Mouse (Mus musculus): ENCODE results near the gene Ifna15. TPM values are rescaled to one million over a fixed set of nuclear protein-coding genes. Genes with fewer than 3 reads are reported as not detected.
"Not testable (repeated sequence)": the region's sequence is repeated elsewhere in the genome, so short reads cannot be mapped to it uniquely, and the experiment has no call there.

The Ifna15 gene
- not detected in 2 replicates for polyA plus RNA-seq (2014; fragmentation: Nextera tagmentation; extraction: Ambion mirVana)

GRCm38 (mm10) chr4:88558145-88558544, at the start of gene Ifna15:
Gene Ifna15, minus strand, starts transcription at chr4:88558245.
- H3K27ac ChIP-seq (ENCODE audit: low read depth, low read length); ATAC-seq (replicated peaks; ENCODE audit: low FRiP score); DNase-seq (ENCODE audit: low spot score): not testable (repeated sequence)

DNA sequence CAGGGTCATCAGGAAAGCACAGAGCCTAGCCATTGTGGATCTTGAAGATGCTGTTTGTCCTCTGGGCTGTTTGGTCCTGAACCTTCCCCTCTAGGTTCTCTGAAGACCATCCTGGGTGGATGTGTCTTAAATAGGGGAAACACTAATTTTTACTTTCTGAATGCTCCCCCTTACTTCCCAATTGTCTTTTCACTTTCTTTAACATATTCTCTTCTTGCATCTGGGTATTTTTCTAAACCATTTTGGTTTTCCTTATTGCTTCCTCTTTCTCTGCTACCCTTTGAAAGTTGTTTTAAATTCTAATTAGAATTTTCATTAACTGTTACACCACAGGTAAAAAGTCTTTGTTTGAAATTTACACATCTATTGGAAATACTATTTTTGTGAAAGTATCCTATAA, 45.2 kb upstream of the Ifna15 start, which contains the start of gene Ifna12:
TSS of gene Ifna12 (minus strand) at position 101 of the 400 bp plus-strand sequence.
- Histone ChIP-seq H3K4me1 (replicated peaks; ENCODE audit: control insufficient read depth, insufficient read depth, low read length) (no peaks in the 10 kb centered on the region), H3K27me3 (ENCODE audit: control insufficient read depth, insufficient read depth, low read length) (no peaks in the 10 kb centered on the region), H3K27ac (ENCODE audit: low read depth, low read length) (no peak within 1 kb of the TSS), H3K36me3 (ENCODE audit: control insufficient read depth, insufficient read depth, low read length) (no peaks in the 10 kb centered on the region), H3K9me3 (ENCODE audit: control insufficient read depth, low read length) (no peaks in the 10 kb centered on the region), H3K4me2 (ENCODE audit: low read depth, low read length, severe bottlenecking) (no peak within 1 kb of the TSS), H3K9ac (ENCODE audit: low read length) (no peak within 1 kb of the TSS), H3K4me3 (ENCODE audit: low read depth, low read length) (no peak within 1 kb of the TSS)
- DNase-seq (ENCODE audit: low spot score) (no peak), ATAC-seq (replicated peaks; ENCODE audit: low FRiP score) (no peak)

More at GRCm38 (mm10) chr4:88558145-88558544, at the start of gene Ifna15:
- H3K4me2 ChIP-seq (ENCODE audit: low read depth, low read length, severe bottlenecking); H3K4me1 ChIP-seq (replicated peaks; ENCODE audit: control insufficient read depth, insufficient read depth, low read length); H3K36me3 ChIP-seq (ENCODE audit: control insufficient read depth, insufficient read depth, low read length); H3K27me3 ChIP-seq (ENCODE audit: control insufficient read depth, insufficient read depth, low read length); H3K9ac ChIP-seq (ENCODE audit: low read length); H3K9me3 ChIP-seq (ENCODE audit: control insufficient read depth, low read length); H3K4me3 ChIP-seq (ENCODE audit: low read depth, low read length): not testable (repeated sequence)

GRCm38 (mm10) chr4:88592285-88592684, 34.2 kb upstream of the Ifna15 start, which contains the start of gene Ifna9:
Gene Ifna9, minus strand, starts transcription at chr4:88592385.
- no peaks in the 10 kb centered on the region for H3K9me3 ChIP-seq (ENCODE audit: control insufficient read depth, low read length)
- no peak within 1 kb of the TSS for H3K4me3 ChIP-seq (ENCODE audit: low read depth, low read length)
- no peaks in the 10 kb centered on the region for H3K4me1 ChIP-seq (replicated peaks; ENCODE audit: control insufficient read depth, insufficient read depth, low read length)
- WGBS = 91% methylated on average over 1 of the region's 1 CpGs
- no peaks in the 10 kb centered on the region for H3K27me3 ChIP-seq (ENCODE audit: control insufficient read depth, insufficient read depth, low read length)
- DNase-seq (ENCODE audit: low spot score) (no peak), ATAC-seq (replicated peaks; ENCODE audit: low FRiP score) (no peak)
- no peak within 1 kb of the TSS for H3K27ac ChIP-seq (ENCODE audit: low read depth, low read length)
- H3K4me2 ChIP-seq (ENCODE audit: low read depth, low read length, severe bottlenecking) = no peak within 1 kb of the TSS
- H3K36me3 ChIP-seq (ENCODE audit: control insufficient read depth, insufficient read depth, low read length) = no peaks in the 10 kb centered on the region
- H3K9ac ChIP-seq (ENCODE audit: low read length) = no peak within 1 kb of the TSS

DNA sequence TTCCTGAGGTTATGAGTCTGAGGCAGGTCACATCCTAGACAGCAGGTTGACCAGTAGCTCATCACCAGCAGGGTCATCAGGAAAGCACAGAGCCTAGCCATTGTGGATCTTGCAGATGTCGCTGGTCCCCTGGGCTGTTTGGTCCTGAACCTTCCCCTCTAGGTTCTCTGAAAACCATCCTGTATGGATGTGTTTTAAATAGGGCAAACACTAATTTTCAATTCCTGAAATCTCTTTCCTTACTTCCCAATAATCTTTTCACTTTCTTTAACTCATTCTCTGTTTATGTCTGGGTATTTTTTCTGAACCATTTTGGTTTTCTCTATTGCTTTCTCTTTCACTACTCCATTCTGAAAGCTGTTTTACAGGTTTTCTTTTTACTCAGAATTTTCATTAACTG, 13.7 kb upstream of the Ifna15 start, which contains the start of gene Ifna14:
TSS of gene Ifna14 (minus strand) at position 101 of the 400 bp plus-strand sequence.
- Histone ChIP-seq H3K4me2 (ENCODE audit: low read depth, low read length, severe bottlenecking) (no peak within 1 kb of the TSS), H3K27ac (ENCODE audit: low read depth, low read length) (no peak within 1 kb of the TSS), H3K9me3 (ENCODE audit: control insufficient read depth, low read length) (no peaks in the 10 kb centered on the region), H3K27me3 (ENCODE audit: control insufficient read depth, insufficient read depth, low read length) (no peaks in the 10 kb centered on the region), H3K9ac (ENCODE audit: low read length) (no peak within 1 kb of the TSS), H3K4me3 (ENCODE audit: low read depth, low read length) (no peak within 1 kb of the TSS), H3K36me3 (ENCODE audit: control insufficient read depth, insufficient read depth, low read length) (no peaks in the 10 kb centered on the region), H3K4me1 (replicated peaks; ENCODE audit: control insufficient read depth, insufficient read depth, low read length) (no peaks in the 10 kb centered on the region)
- ATAC-seq (replicated peaks; ENCODE audit: low FRiP score) (no peak), DNase-seq (ENCODE audit: low spot score) (no peak)
- 71% methylated on average over 1 of the region's 1 CpGs for WGBS

DNA sequence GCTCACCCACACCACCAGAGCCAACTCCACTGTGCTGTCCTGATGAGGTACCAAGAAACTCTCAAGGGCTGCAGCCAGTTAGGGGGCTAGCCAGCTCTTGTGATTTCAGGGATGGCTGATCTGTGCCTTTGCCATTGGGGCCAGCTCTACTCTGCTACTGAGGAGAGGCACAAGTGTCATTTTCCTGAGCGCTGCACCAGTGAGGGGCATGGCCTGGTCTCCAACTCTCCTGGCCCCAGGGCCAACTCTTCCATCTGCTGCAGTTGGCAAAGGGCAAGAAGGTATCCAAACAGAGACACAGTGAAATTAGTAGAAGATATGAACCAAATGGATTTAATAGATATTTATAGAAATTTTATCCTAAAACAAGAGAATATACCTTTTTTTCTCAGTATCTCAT, 3.7 kb upstream of the Ifna15 start:
- DNase-seq (ENCODE audit: low spot score) = no peak
- Histone ChIP-seq H3K27me3 (ENCODE audit: control insufficient read depth, insufficient read depth, low read length) (no peaks in the 10 kb centered on the region), H3K36me3 (ENCODE audit: control insufficient read depth, insufficient read depth, low read length) (no peaks in the 10 kb centered on the region), H3K27ac (ENCODE audit: low read depth, low read length) (no peak overlapping the region), H3K4me2 (ENCODE audit: low read depth, low read length, severe bottlenecking) (no peak overlapping the region), H3K4me3 (ENCODE audit: low read depth, low read length) (no peak overlapping the region), H3K4me1 (replicated peaks; ENCODE audit: control insufficient read depth, insufficient read depth, low read length) (no peaks in the 10 kb centered on the region), H3K9me3 (ENCODE audit: control insufficient read depth, low read length) (no peaks in the 10 kb centered on the region), H3K9ac (ENCODE audit: low read length) (no peak overlapping the region)
- ATAC-seq (replicated peaks; ENCODE audit: low FRiP score) = no peak
- 96% methylated on average over 1 of the region's 1 CpGs for WGBS

DNA sequence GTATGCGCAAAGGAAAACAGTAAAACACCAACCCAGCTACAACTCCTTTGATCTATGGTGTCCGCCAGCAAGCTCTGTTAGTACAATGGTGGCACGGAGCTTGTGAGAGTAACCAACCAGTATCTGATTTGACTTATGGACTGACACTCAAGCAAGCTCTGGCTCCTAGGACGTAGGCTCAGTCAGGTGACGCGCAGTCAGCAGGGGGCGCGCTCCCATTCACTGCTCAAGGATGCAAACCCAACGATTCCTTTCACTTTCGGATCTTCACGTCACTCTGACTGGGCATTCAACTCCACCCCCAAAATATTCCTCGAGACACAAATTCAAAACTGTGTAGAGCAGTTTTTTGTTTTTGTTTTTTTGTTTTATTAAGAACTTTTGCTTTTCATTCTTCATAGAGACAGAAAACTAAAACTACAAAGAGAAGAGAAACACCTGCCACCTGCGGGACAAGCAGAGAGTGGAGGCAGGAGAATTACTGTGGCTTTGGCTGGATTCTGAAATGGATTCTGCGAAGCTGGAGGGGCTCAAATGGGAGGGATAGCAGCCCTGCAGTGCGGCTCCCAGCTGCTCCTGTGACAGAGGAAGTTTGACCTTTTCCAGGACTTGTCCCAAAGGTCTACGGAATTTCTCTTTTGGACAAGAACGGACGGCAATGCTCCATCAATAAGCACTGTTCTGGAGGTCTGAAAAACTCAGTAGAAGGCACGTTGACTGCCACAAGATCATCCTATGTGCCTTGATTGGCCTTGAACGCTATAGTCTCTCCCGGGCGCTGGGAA, 7.7 kb downstream of the Ifna15 start:
- ATAC-seq (replicated peaks; ENCODE audit: low FRiP score) = 0 out of 2 replicates have a peak, but pooled peaks have one; percentile 61
- H3K4me3 ChIP-seq (ENCODE audit: low read depth, low read length) = peak overlapping the region; percentile 0; the same call in 1 of the 2 replicates

DNA sequence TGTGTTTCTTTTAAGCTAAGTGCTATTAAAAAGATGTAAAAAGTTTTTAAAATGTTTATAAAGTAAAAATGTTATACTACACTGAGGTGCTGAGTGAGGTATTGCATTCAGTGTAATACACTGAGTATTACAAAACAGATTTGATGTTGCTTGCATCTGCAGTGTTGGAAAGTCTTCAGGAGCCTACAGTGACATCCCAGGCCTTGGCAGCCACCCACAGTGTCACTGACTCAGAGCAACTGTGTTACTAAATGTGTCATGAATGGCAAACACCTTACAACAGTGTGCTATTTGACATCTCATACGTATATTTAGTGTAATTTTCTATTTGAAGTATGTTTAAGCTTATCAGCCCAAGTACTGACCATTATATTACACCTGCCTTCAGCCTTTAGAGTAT, 10.1 kb downstream of the Ifna15 start:
- no peak overlapping the region for H3K9ac ChIP-seq (ENCODE audit: low read length)
- no peak overlapping the region for H3K4me2 ChIP-seq (ENCODE audit: low read depth, low read length, severe bottlenecking)
- no peak for ATAC-seq (replicated peaks; ENCODE audit: low FRiP score)
- H3K4me1 ChIP-seq (replicated peaks; ENCODE audit: control insufficient read depth, insufficient read depth, low read length) = no peaks in the 10 kb centered on the region
- H3K27ac ChIP-seq (ENCODE audit: low read depth, low read length) = no peak overlapping the region
- no peaks in the 10 kb centered on the region for H3K36me3 ChIP-seq (ENCODE audit: control insufficient read depth, insufficient read depth, low read length)
- no peak overlapping the region for H3K4me3 ChIP-seq (ENCODE audit: low read depth, low read length)
- H3K9me3 ChIP-seq (ENCODE audit: control insufficient read depth, low read length) = no peaks in the 10 kb centered on the region
- H3K27me3 ChIP-seq (ENCODE audit: control insufficient read depth, insufficient read depth, low read length) = no peaks in the 10 kb centered on the region
- no peak for DNase-seq (ENCODE audit: low spot score)
- 90% methylated on average over 1 of the region's 1 CpGs for WGBS

More for the DNA sequence above, 7.7 kb downstream of the Ifna15 start:
- Histone ChIP-seq H3K4me2 (ENCODE audit: low read depth, low read length, severe bottlenecking) (peak overlapping the region; percentile 16; the same call in 1 of the 2 replicates), H3K27ac (ENCODE audit: low read depth, low read length) (no peak overlapping the region), H3K36me3 (ENCODE audit: control insufficient read depth, insufficient read depth, low read length) (no peaks in the 10 kb centered on the region), H3K27me3 (ENCODE audit: control insufficient read depth, insufficient read depth, low read length) (no peaks in the 10 kb centered on the region), H3K9me3 (ENCODE audit: control insufficient read depth, low read length) (no peaks in the 10 kb centered on the region), H3K4me1 (replicated peaks; ENCODE audit: control insufficient read depth, insufficient read depth, low read length) (no peaks in the 10 kb centered on the region), H3K9ac (ENCODE audit: low read length) (no peak overlapping the region)
- DNase-seq (ENCODE audit: low spot score) = peak; percentile 83
- 37% methylated on average over 22 of the region's 22 CpGs for WGBS

DNA sequence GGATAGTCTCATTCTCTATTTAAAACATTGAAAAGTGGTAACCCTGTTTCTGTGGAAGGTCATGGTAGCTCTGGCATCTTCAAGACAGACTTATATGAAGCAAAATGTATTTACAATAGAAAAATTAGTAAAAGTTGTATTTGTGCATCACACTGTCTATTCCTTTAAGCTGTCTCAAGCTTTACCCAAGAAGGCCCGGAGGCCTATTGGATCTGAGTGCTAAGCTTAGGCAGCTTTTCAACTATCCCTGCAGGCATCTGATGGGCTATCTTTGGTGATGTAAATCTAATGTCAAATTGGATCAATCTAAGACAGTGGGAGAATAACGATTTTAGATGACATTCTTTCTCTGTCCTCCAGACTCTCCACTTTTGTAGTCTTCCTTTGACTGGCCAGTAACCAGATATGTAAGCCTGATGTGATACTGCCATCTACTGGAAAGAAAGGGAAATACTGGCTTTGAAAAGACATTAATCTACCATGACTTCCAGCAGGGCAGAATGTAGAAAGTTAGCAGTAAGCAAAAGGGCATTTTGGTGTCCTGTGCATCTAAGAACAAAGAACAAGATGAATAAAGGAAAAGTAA, 14.3 kb downstream of the Ifna15 start:
- Histone ChIP-seq H3K4me2 (ENCODE audit: low read depth, low read length, severe bottlenecking) (no peak overlapping the region), H3K4me3 (ENCODE audit: low read depth, low read length) (no peak overlapping the region), H3K4me1 (replicated peaks; ENCODE audit: control insufficient read depth, insufficient read depth, low read length) (no peaks in the 10 kb centered on the region), H3K27ac (ENCODE audit: low read depth, low read length) (no peak overlapping the region), H3K36me3 (ENCODE audit: control insufficient read depth, insufficient read depth, low read length) (no peaks in the 10 kb centered on the region), H3K9ac (ENCODE audit: low read length) (no peak overlapping the region), H3K9me3 (ENCODE audit: control insufficient read depth, low read length) (no peaks in the 10 kb centered on the region), H3K27me3 (ENCODE audit: control insufficient read depth, insufficient read depth, low read length) (no peaks in the 10 kb centered on the region)
- 51% methylated on average over 2 of the region's 2 CpGs for WGBS
- ATAC-seq (replicated peaks; ENCODE audit: low FRiP score) (peak; percentile 67), DNase-seq (ENCODE audit: low spot score) (no peak)

All from forebrain, embryonic 11.5 days (tissue).